Mouse (Mus musculus): Measurements from ENCODE around the gene Pabpn1. TPM values are rescaled to one million over a fixed set of nuclear protein-coding genes. Genes with fewer than 3 reads are reported as not detected.
"Not testable (repeated sequence)": the region's sequence is repeated elsewhere in the genome, so short reads cannot be mapped to it uniquely, and the experiment has no call there.

Pabpn1 gene
- polyA plus RNA-seq, 1 experiment from 2014 or later = 132 TPM

DNA sequence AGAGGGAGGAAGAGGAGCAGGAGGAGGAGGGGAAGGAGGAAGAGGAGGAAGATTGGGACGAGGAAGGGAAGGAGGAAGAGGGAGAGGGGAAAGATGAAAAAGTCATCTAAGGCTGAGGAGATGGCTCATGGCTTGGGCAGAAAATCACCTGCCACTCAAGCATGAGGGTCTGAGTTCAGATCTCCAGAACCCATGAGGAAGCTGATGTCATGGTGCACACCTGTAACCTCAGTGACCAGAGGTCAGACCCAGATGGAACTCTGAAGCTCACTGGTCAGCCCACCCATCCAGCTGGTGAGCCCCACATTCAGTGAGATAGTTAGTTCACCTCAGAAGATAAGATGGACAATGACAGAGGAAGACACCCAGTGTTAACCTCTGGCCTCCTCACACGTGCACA, 52.6 kb downstream of the Pabpn1 start:
- DNase-seq (ENCODE audit: low spot score) (no peak), ATAC-seq (replicated peaks; ENCODE audit: low FRiP score) (no peak)
- H3K4me3 ChIP-seq (ENCODE audit: low read depth, low read length) = no peak overlapping the region
- WGBS = 54% methylated on average over 2 of the region's 2 CpGs
- no peaks in the 10 kb centered on the region for H3K4me1 ChIP-seq (replicated peaks; ENCODE audit: control insufficient read depth, insufficient read depth, low read length)
- no peak overlapping the region for H3K9ac ChIP-seq (ENCODE audit: low read depth, low read length)
- no peaks in the 10 kb centered on the region for H3K36me3 ChIP-seq (ENCODE audit: control insufficient read depth, insufficient read depth, low read length)
- H3K27me3 ChIP-seq (replicated peaks; ENCODE audit: control insufficient read depth, insufficient read depth, low read length) = 0 out of 2 replicates have a peak, but pooled peaks cover 2% of the 10 kb centered on the region
- H3K27ac ChIP-seq (ENCODE audit: low read depth, low read length) = no peak overlapping the region
- H3K4me2 ChIP-seq = no peak overlapping the region
- no peaks in the 10 kb centered on the region for H3K9me3 ChIP-seq (ENCODE audit: control insufficient read depth, low read length)

- DNase-seq (ENCODE audit: low spot score) = no peak
- Histone ChIP-seq H3K36me3 (ENCODE audit: control insufficient read depth, insufficient read depth, low read length) (no peaks in the 10 kb centered on the region), H3K27me3 (replicated peaks; ENCODE audit: control insufficient read depth, insufficient read depth, low read length) (0 out of 2 replicates have a peak, but pooled peaks cover 6% of the 10 kb centered on the region), H3K9ac (ENCODE audit: low read depth, low read length) (no peak overlapping the region), H3K27ac (ENCODE audit: low read depth, low read length) (no peak overlapping the region), H3K4me1 (replicated peaks; ENCODE audit: control insufficient read depth, insufficient read depth, low read length) (no peaks in the 10 kb centered on the region), H3K4me2 (no peak overlapping the region), H3K4me3 (ENCODE audit: low read depth, low read length) (no peak overlapping the region), H3K9me3 (ENCODE audit: control insufficient read depth, low read length) (no peaks in the 10 kb centered on the region)
- no peak for ATAC-seq (replicated peaks; ENCODE audit: low FRiP score)
- WGBS = 74% methylated on average over 19 of the region's 19 CpGs
Observed at GRCm38 (mm10) chr14:54945975-54946704, 53.8 kb downstream of the Pabpn1 start.

GRCm38 (mm10) chr14:54947008-54947407, 54.7 kb downstream of the Pabpn1 start:
- not testable (repeated sequence) for ATAC-seq (replicated peaks; ENCODE audit: low FRiP score); H3K27ac ChIP-seq (ENCODE audit: low read depth, low read length); H3K4me2 ChIP-seq; DNase-seq (ENCODE audit: low spot score); H3K9ac ChIP-seq (ENCODE audit: low read depth, low read length); H3K4me1 ChIP-seq (replicated peaks; ENCODE audit: control insufficient read depth, insufficient read depth, low read length); H3K36me3 ChIP-seq (ENCODE audit: control insufficient read depth, insufficient read depth, low read length); H3K4me3 ChIP-seq (ENCODE audit: low read depth, low read length); H3K27me3 ChIP-seq (replicated peaks; ENCODE audit: control insufficient read depth, insufficient read depth, low read length); H3K9me3 ChIP-seq (ENCODE audit: control insufficient read depth, low read length)
- WGBS = 85% methylated on average over 6 of the region's 11 CpGs

Other genes with a start within 250 kb of the Pabpn1 start
- gene 1700123O20Rik, start 206.3 kb upstream of the Pabpn1 start, polyA plus RNA-seq (2014; fragmentation: Nextera tagmentation; extraction: Ambion mirVana) = 76.1 and 81.1 TPM in 2 replicates
- 98.8 and 109 TPM in 2 replicates for gene Acin1, start 205.6 kb upstream of the Pabpn1 start, polyA plus RNA-seq (2014; fragmentation: Nextera tagmentation; extraction: Ambion mirVana)
- gene Gm29776, start 193.7 kb upstream of the Pabpn1 start, polyA plus RNA-seq (2014; fragmentation: Nextera tagmentation; extraction: Ambion mirVana) = 0.07 TPM in 1 of 2 replicates, not detected in the other
- gene Cebpe, start 180.3 kb upstream of the Pabpn1 start, polyA plus RNA-seq (2014; fragmentation: Nextera tagmentation; extraction: Ambion mirVana) = 2.0 and 3.1 TPM in 2 replicates
- gene Slc7a8, start 110.6 kb upstream of the Pabpn1 start, polyA plus RNA-seq (2014; fragmentation: Nextera tagmentation; extraction: Ambion mirVana) = 6.8 and 7.1 TPM in 2 replicates
- not detected in 2 replicates for gene Rnf212b, start 78.4 kb upstream of the Pabpn1 start, polyA plus RNA-seq (2014; fragmentation: Nextera tagmentation; extraction: Ambion mirVana)
- 5.2 and 5.5 TPM in 2 replicates for gene Homez, start 21.5 kb upstream of the Pabpn1 start, polyA plus RNA-seq (2014; fragmentation: Nextera tagmentation; extraction: Ambion mirVana)
- 1.1 and 2.1 TPM in 2 replicates for gene Ppp1r3e, start 14.9 kb upstream of the Pabpn1 start, polyA plus RNA-seq (2014; fragmentation: Nextera tagmentation; extraction: Ambion mirVana)
- gene Bcl2l2, start 9.1 kb upstream of the Pabpn1 start, polyA plus RNA-seq (2014; fragmentation: Nextera tagmentation; extraction: Ambion mirVana) = 2.0 and 2.1 TPM in 2 replicates
- 0.27 TPM in 1 of 2 replicates, not detected in the other for gene Gm20521, start 9.1 kb upstream of the Pabpn1 start, polyA plus RNA-seq (2014; fragmentation: Nextera tagmentation; extraction: Ambion mirVana)
- gene Slc22a17, start 20.6 kb downstream of the Pabpn1 start, polyA plus RNA-seq (2014; fragmentation: Nextera tagmentation; extraction: Ambion mirVana) = 10.5 and 14.0 TPM in 2 replicates
- gene Efs, start 33.6 kb downstream of the Pabpn1 start, polyA plus RNA-seq (2014; fragmentation: Nextera tagmentation; extraction: Ambion mirVana) = 5.5 and 6.7 TPM in 2 replicates
- not detected in 2 replicates for gene Il25, start 40.2 kb downstream of the Pabpn1 start, polyA plus RNA-seq (2014; fragmentation: Nextera tagmentation; extraction: Ambion mirVana)
- 0.21 TPM in 1 of 2 replicates, not detected in the other for gene Cmtm5, start 43.8 kb downstream of the Pabpn1 start, polyA plus RNA-seq (2014; fragmentation: Nextera tagmentation; extraction: Ambion mirVana)
- gene Myh6, start 74.4 kb downstream of the Pabpn1 start, polyA plus RNA-seq (2014; fragmentation: Nextera tagmentation; extraction: Ambion mirVana) = 14.5 and 43.0 TPM in 2 replicates
- gene Gm17428, start 84.4 kb downstream of the Pabpn1 start, polyA plus RNA-seq (2014; fragmentation: Nextera tagmentation; extraction: Ambion mirVana) = not detected in 2 replicates
- 2.7 and 9.7 TPM in 2 replicates for gene Myh7, start 102.1 kb downstream of the Pabpn1 start, polyA plus RNA-seq (2014; fragmentation: Nextera tagmentation; extraction: Ambion mirVana)
- gene Ngdn, start 123.0 kb downstream of the Pabpn1 start, polyA plus RNA-seq (2014; fragmentation: Nextera tagmentation; extraction: Ambion mirVana) = 87.0 and 95.6 TPM in 2 replicates
- gene Zfhx2, start 199.8 kb downstream of the Pabpn1 start, polyA plus RNA-seq (2014; fragmentation: Nextera tagmentation; extraction: Ambion mirVana) = 2.1 and 2.8 TPM in 2 replicates
- 10.5 and 12.6 TPM in 2 replicates for gene Thtpa, start 202.3 kb downstream of the Pabpn1 start, polyA plus RNA-seq (2014; fragmentation: Nextera tagmentation; extraction: Ambion mirVana)
- gene Ap1g2, start 214.1 kb downstream of the Pabpn1 start, polyA plus RNA-seq (2014; fragmentation: Nextera tagmentation; extraction: Ambion mirVana) = 45.1 and 52.9 TPM in 2 replicates
- 0.44 and 0.60 TPM in 2 replicates for gene Jph4, start 224.4 kb downstream of the Pabpn1 start, polyA plus RNA-seq (2014; fragmentation: Nextera tagmentation; extraction: Ambion mirVana)

All from liver, embryonic 11.5 days (tissue).